Mouse (Mus musculus): ENCODE measurements around the gene Ercc8.

The Ercc8 gene

GRCm38 (mm10) chr13:108158465-108159240, at the start of gene Ercc8, which contains the start of gene Ndufaf2:
Ercc8 (plus strand) TSS chr13:108158731.
Ndufaf2 (minus strand) TSS chr13:108158623.
- peak; percentile 96 for DNase-seq (ENCODE audit: low spot score in 2 of 2)

GRCm38 (mm10) chr13:108110929-108111328, 47.6 kb upstream of the Ercc8 start:
- DNase-seq (ENCODE audit: low spot score in 2 of 2), result peak in 1 of 2 experiments; percentile 34

DNA sequence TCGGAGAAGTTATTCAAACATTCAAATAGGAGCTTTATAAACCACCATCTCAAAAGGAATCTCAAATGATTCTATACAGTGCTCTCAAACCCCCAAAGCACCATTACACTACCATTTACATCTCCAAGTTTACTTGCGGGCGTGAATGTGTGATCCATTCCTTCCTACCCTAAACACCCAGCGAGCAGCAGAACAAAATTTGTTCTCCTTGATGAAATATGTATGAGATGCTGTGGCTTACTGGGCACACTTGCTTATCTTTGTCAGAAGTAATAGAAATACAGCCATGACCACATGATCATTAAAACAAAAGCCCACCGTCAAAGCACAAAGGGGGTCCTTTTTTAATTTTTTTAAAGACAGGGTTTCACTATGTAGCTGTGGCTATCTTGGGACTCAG, 45.0 kb upstream of the Ercc8 start:
- DNase-seq (ENCODE audit: low spot score in 2 of 2), result no peak

GRCm38 (mm10) chr13:108114257-108114656, 44.3 kb upstream of the Ercc8 start:
- DNase-seq (ENCODE audit: low spot score in 2 of 2), result no peak

GRCm38 (mm10) chr13:108117654-108118053, 40.9 kb upstream of the Ercc8 start:
- DNase-seq (ENCODE audit: low spot score in 2 of 2), result no peak

DNA sequence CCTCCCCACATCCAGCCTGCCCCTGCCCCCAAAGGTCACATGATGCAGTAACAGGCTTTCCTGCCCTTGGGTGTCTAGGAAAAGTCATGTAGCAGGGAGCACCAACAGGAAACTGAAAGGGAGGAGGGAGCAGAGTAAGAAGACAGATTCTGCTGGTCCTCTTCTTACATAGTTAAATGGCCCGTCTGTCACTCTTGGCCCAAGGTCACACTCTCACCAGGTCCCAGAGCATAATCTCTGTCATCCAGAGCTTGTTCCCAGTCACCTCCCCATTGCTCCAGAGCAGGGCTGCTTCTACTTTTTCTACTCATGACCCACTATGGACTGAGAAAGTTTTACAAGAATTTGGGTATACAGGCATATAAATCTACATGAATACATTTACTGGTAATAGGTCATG, 40.3 kb upstream of the Ercc8 start:
- DNase-seq (ENCODE audit: low spot score in 2 of 2), result no peak

GRCm38 (mm10) chr13:108119411-108120310, 38.9 kb upstream of the Ercc8 start:
- no peak for DNase-seq (ENCODE audit: low spot score in 2 of 2)

- DNase-seq (ENCODE audit: low spot score in 2 of 2), result no peak
Observed at GRCm38 (mm10) chr13:108123109-108123723, 35.3 kb upstream of the Ercc8 start.

DNA sequence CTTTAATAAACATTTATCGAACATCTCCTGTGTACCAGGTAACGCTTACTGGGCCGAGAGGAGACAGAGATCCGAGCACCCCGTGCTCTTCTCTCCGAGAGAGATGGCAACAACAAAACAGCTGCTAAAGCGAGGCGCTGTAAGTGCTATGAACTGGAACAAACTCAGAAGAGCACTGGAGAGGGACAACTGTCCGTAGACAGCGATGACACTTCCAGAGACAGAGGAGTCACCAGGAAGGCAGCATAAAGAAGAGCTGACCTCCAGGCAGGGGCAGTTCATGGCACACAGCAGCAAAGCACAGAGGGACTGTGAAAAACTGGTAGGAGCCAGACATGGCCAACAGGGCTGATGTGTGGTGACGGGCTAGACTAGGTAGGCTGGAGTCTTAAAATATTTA, 34.4 kb upstream of the Ercc8 start:
- DNase-seq (ENCODE audit: low spot score in 2 of 2), result no peak

- DNase-seq (ENCODE audit: low spot score in 2 of 2), result no peak
Observed at GRCm38 (mm10) chr13:108126246-108126645, 32.3 kb upstream of the Ercc8 start.

- no peak for DNase-seq (ENCODE audit: low spot score in 2 of 2)
Observed at GRCm38 (mm10) chr13:108127130-108127529, 31.4 kb upstream of the Ercc8 start.

- no peak for DNase-seq (ENCODE audit: low spot score in 2 of 2)
Observed at GRCm38 (mm10) chr13:108127883-108128282, 30.6 kb upstream of the Ercc8 start.

GRCm38 (mm10) chr13:108129070-108129469, 29.5 kb upstream of the Ercc8 start:
- no peak for DNase-seq (ENCODE audit: low spot score in 2 of 2)

GRCm38 (mm10) chr13:108130737-108131136, 27.8 kb upstream of the Ercc8 start:
- DNase-seq (ENCODE audit: low spot score in 2 of 2), result peak; percentile 28 to 58

- DNase-seq (ENCODE audit: low spot score in 2 of 2), result no peak
Observed at GRCm38 (mm10) chr13:108132031-108132819, 26.3 kb upstream of the Ercc8 start.

DNA sequence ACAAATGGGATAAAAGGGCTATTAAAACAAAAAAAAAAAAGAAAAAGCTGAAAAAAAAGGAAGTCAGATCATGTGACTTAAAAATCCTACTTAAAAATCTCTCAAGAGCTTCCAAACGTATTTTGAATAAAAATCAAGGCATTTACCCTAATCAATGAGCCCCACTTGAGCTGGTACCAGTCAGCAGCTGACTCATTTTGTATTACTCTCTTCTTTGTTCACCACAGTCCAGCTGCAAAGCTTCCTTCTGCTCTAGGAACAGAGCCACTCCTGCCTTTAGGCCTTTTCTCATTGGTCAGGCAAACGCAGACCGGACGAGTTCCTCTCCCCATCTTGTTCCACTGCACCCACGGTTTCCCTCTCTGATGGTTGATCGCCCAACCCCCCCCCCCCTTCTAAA, 22.9 kb upstream of the Ercc8 start:
- no peak for DNase-seq (ENCODE audit: low spot score in 2 of 2)

- no peak for DNase-seq (ENCODE audit: low spot score in 2 of 2)
Observed at GRCm38 (mm10) chr13:108138403-108138977, 20.0 kb upstream of the Ercc8 start.

GRCm38 (mm10) chr13:108144086-108144485, 14.4 kb upstream of the Ercc8 start:
- DNase-seq (ENCODE audit: low spot score in 2 of 2), result no peak

DNA sequence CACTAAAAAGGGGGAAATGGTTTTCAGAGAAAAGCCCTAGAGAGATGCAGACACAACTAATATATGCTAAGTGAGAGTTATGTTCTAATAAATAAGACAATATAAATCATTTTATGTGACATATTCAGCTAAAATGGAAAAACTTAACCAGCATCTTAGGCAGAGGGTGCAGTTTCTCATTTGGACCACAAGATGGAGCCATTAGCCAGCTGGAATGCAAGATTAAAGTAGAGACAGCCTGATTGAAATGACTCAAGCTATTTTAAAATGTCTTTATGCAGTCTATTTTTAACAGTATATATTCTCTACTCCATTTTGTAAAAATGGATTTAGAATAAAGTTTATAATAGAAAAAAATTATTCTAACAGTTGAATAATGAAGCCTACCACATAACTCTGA, 6.7 kb upstream of the Ercc8 start:
- no peak for DNase-seq (ENCODE audit: low spot score in 2 of 2)

GRCm38 (mm10) chr13:108152650-108153372, 5.7 kb upstream of the Ercc8 start:
- DNase-seq (ENCODE audit: low spot score in 2 of 2), result peak; percentile 57 to 66

Measured in frontal cortex, postnatal 36 days (tissue).